Mouse (Mus musculus) C2C12 (cell line): ENCODE measurements around the gene Rsph3b. TPM values are rescaled to one million over a fixed set of nuclear protein-coding genes. Genes with fewer than 3 reads are reported as not detected.

ENCODE experiments used
- H3K27me3 ChIP-seq: one replicate; pipeline ENCODE4 v1.6.1; 2011; ENCODE audit not compliant: control insufficient read depth, insufficient read depth, insufficient read length
- H3K36me3 ChIP-seq: one replicate; pipeline ENCODE4 v1.6.1; 2011; ENCODE audit not compliant: control insufficient read depth, insufficient read depth
- H3K4me3 ChIP-seq: one replicate; pipeline ENCODE4 v1.5.1; 2011; ENCODE audit warnings: mild to moderate bottlenecking, control low read depth; ENCODE audit not compliant: poor library complexity, insufficient read depth, severe bottlenecking
- H3K79me2 ChIP-seq: one replicate; pipeline ENCODE4 v1.6.1; 2011; ENCODE audit not compliant: control insufficient read depth, insufficient read depth
- H3K79me3 ChIP-seq: one replicate; pipeline ENCODE4 v1.6.1; 2011; ENCODE audit warnings: low read depth, control low read depth
- H3ac ChIP-seq: one replicate; pipeline ENCODE3; 2011; ENCODE audit warnings: low read depth; ENCODE audit not compliant: control insufficient read depth, insufficient read length
- CEBPB ChIP-seq: IDR thresholded peaks from one replicate; pipeline ENCODE4 v1.6.1; 2011; ENCODE audit warnings: low read depth, mild to moderate bottlenecking, control low read depth, moderate library complexity
- CTCF ChIP-seq: IDR thresholded peaks from one replicate; pipeline ENCODE4 v1.5.1; 2011; ENCODE audit not compliant: control insufficient read depth, insufficient read depth, insufficient read length
- FOSL1 ChIP-seq: IDR thresholded peaks from one replicate; pipeline ENCODE4 v1.8.0; 2011; ENCODE audit warnings: mild to moderate bottlenecking, low read length; ENCODE audit not compliant: poor library complexity, insufficient read depth, severe bottlenecking
- MAX ChIP-seq: IDR thresholded peaks from one replicate; pipeline ENCODE4 v1.6.1; 2011; ENCODE audit warnings: mild to moderate bottlenecking, control low read depth
- MYOD1 ChIP-seq: IDR thresholded peaks from one replicate; pipeline ENCODE4 v1.6.1; 2011; ENCODE audit warnings: low read depth; ENCODE audit not compliant: control insufficient read depth, insufficient read length
- MYOG ChIP-seq: IDR thresholded peaks from one replicate; pipeline ENCODE4 v1.6.1; 2011; ENCODE audit not compliant: control insufficient read depth, insufficient read length; ENCODE audit errors: extremely low read depth
- USF1 ChIP-seq: IDR thresholded peaks from one replicate; pipeline ENCODE4 v1.6.1; 2011; ENCODE audit warnings: low read depth, mild to moderate bottlenecking, control low read depth, moderate library complexity
- polyA plus RNA-seq: library from polyadenylated mRNA; unstranded; fragments of >200 nt; fragmentation: generic; extraction: Trizol; gene quantifications from one replicate; pipeline ENCODE4 v1.2.1, GENCODE M21; 2012; ENCODE audit warnings: missing spikeins

The Rsph3b gene
- polyA plus RNA-seq, 1 experiment, result 11.5 TPM

- Histone ChIP-seq H3K4me3 (no peak overlapping the region), H3K36me3 (no peaks in the 10 kb centered on the region), H3K27me3 (no peaks in the 10 kb centered on the region), H3ac (no peak overlapping the region), H3K79me2 (no peaks in the 10 kb centered on the region), H3K79me3 (no peaks in the 10 kb centered on the region)
- TF ChIP-seq CEBPB (no peak), FOSL1 (no peak), USF1 (no peak), MAX (no peak), MYOG (no peak), MYOD1 (no peak), CTCF (no peak)
Observed at GRCm38 (mm10) chr17:6871421-6871820, 77.1 kb downstream of the Rsph3b start.

GRCm38 (mm10) chr17:6868810-6869209, 79.7 kb downstream of the Rsph3b start:
- H3K79me2 ChIP-seq, result no peaks in the 10 kb centered on the region
- TF ChIP-seq MAX (no peak), USF1 (no peak), CTCF (no peak), MYOD1 (no peak), CEBPB (no peak), MYOG (no peak), FOSL1 (no peak)
- no peak overlapping the region for H3K4me3 ChIP-seq
- H3K79me3 ChIP-seq, result no peaks in the 10 kb centered on the region
- H3ac ChIP-seq, result no peak overlapping the region
- no peaks in the 10 kb centered on the region for H3K36me3 ChIP-seq
- H3K27me3 ChIP-seq, result no peaks in the 10 kb centered on the region

GRCm38 (mm10) chr17:6867740-6868139, 80.7 kb downstream of the Rsph3b start:
- Histone ChIP-seq H3K27me3 (no peaks in the 10 kb centered on the region), H3K4me3 (no peak overlapping the region), H3K79me3 (no peaks in the 10 kb centered on the region), H3K79me2 (no peaks in the 10 kb centered on the region), H3K36me3 (no peaks in the 10 kb centered on the region), H3ac (no peak overlapping the region)
- no peak for TF ChIP-seq MYOD1
- no peak for TF ChIP-seq FOSL1
- TF ChIP-seq CEBPB, result no peak
- TF ChIP-seq MAX, result no peak
- TF ChIP-seq CTCF, result no peak
- no peak for TF ChIP-seq MYOG
- no peak for TF ChIP-seq USF1

- H3K4me3 ChIP-seq, result no peak overlapping the region
- no peak overlapping the region for H3ac ChIP-seq
- TF ChIP-seq MYOD1, result no peak
- H3K36me3 ChIP-seq, result no peaks in the 10 kb centered on the region
- H3K79me2 ChIP-seq, result no peaks in the 10 kb centered on the region
- H3K27me3 ChIP-seq, result no peaks in the 10 kb centered on the region
- no peaks in the 10 kb centered on the region for H3K79me3 ChIP-seq
Observed at GRCm38 (mm10) chr17:6866576-6866975, 81.9 kb downstream of the Rsph3b start.

- H3K36me3 ChIP-seq, result no peaks in the 10 kb centered on the region
- no peak overlapping the region for H3K4me3 ChIP-seq
- H3ac ChIP-seq, result no peak overlapping the region
- H3K79me3 ChIP-seq, result no peaks in the 10 kb centered on the region
- no peaks in the 10 kb centered on the region for H3K79me2 ChIP-seq
- TF ChIP-seq FOSL1, result no peak
- TF ChIP-seq CTCF, result no peak
- no peak for TF ChIP-seq MYOG
- no peak for TF ChIP-seq MYOD1
- no peak for TF ChIP-seq MAX
- no peak for TF ChIP-seq CEBPB
- TF ChIP-seq USF1, result no peak
- H3K27me3 ChIP-seq, result no peaks in the 10 kb centered on the region
Observed at GRCm38 (mm10) chr17:6865580-6865979, 82.9 kb downstream of the Rsph3b start.

- no peak for TF ChIP-seq CTCF
- no peak for TF ChIP-seq MYOD1
- TF ChIP-seq MAX, result no peak
- no peak for TF ChIP-seq FOSL1
- TF ChIP-seq USF1, result no peak
- no peak for TF ChIP-seq MYOG
- TF ChIP-seq CEBPB, result no peak
- Histone ChIP-seq H3K36me3 (no peaks in the 10 kb centered on the region), H3ac (no peak overlapping the region)
Observed at GRCm38 (mm10) chr17:6864869-6865268, 83.6 kb downstream of the Rsph3b start.

More at GRCm38 (mm10) chr17:6864869-6865268, 83.6 kb downstream of the Rsph3b start:
- Histone ChIP-seq H3K4me3 (no peak overlapping the region), H3K79me3 (no peaks in the 10 kb centered on the region), H3K27me3 (no peaks in the 10 kb centered on the region), H3K79me2 (no peaks in the 10 kb centered on the region)
